8 mouse cellular contexts compared by ENCODE assay signal in the genomic region with DNA sequence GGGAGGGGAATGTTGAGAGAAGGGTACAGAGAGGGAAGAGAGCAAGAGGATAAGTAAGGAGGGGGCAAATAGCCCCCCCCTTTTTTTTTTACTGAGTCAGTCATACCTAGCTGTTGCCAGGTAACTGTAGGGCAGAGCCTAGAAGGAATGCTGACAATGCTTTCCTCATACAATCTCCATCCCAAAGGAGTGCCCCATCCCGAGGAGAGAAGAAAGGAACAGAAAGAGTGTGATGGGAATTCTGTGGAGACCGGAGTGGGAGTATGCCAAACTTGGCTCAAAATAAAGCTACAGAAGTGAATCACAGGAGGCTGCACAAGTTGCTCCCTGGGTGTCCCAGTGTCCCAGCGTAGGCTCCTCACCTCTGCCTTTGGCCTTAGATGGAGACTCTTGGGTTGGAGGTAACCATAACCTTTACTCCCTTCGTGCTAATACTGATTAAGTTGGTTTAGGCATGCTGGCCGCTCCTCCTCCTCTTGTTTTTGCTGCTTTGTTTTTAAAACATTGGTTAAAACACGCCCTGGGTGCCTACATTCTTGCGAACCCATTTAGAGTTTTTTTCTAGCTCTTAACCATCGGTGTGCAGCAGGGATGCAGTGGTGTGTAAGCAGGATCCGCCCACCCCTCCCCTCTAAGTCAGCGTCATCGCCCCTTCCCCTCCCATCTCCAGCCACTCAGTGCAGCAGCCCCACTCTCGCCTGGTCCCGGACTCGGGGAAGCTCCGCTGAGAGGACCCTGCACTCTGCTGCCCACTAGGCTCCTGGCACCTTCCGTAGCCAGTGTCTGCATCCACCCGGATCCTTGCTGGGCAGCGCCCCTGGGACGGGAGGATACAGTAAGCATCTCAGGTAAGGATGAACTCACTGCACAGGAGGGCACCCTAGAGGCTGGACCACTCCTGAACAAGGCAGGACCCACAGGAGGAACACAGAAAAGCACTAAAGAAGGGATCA. TPM values are rescaled to one million over a fixed set of nuclear protein-coding genes. Genes with fewer than 3 reads are reported as not detected.
DNase-seq lines count a peak whose midpoint lies in the region; ATAC-seq and TF ChIP-seq lines count a peak whose summit lies in the region.

TSS of gene Prss35 (plus strand) at position 691 of the 953 bp plus-strand sequence.

- no peak within 1 kb of the TSS for H3K9ac ChIP-seq in ES-Bruce4 (ENCODE audit: low read depth, poor library complexity, severe bottlenecking)
- peak within 1 kb of the TSS; percentile 50 for H3K9ac ChIP-seq in embryonic facial prominence, embryonic 11.5 days (replicated peaks; ENCODE audit: low read length)
- peak within 1 kb of the TSS; percentile 70 for H3K9ac ChIP-seq in hindbrain, embryonic 13.5 days
- no peak within 1 kb of the TSS for H3K9ac ChIP-seq in stomach, postnatal 0 days (ENCODE audit: low read length)

- 4% methylated on average over 19 of the region's 19 CpGs for WGBS in embryonic facial prominence, embryonic 11.5 days
- 3% methylated on average over 19 of the region's 19 CpGs for WGBS in hindbrain, embryonic 13.5 days
- WGBS in stomach, postnatal 0 days: 3% methylated on average over 19 of the region's 19 CpGs

- no peak for TF ChIP-seq CTCF in gastrocnemius, adult 2 months (IDR thresholded peaks at IDR 0.05)
- TF ChIP-seq CTCF in ES-Bruce4 (IDR thresholded peaks at IDR 0.05; ENCODE audit: low read depth, low read length): no peak
- TF ChIP-seq CTCF in stomach, postnatal 0 days (IDR thresholded peaks at IDR 0.05; ENCODE audit: low read depth): peak; percentile 41

- DNase-seq in gastrocnemius, adult 2 months: peak; percentile 34
- no peak for DNase-seq in gastrocnemius, adult 8-10 months (ENCODE audit: low spot score in 2 of 2)
- peak; percentile 74 for DNase-seq in embryonic facial prominence, embryonic 11.5 days (ENCODE audit: low spot score)
- peak; percentile 48 to 63 for DNase-seq in lung, postnatal 4 days
- DNase-seq in stomach, postnatal 0 days (ENCODE audit: low spot score): peak; percentile 31
- DNase-seq in left cerebral cortex, postnatal 36 days (ENCODE audit: low spot score in 2 of 2): no peak

- ATAC-seq in embryonic facial prominence, embryonic 11.5 days (replicated peaks; ENCODE audit: insufficient number of reproducible peaks, low FRiP score, low TSS enrichment, low read depth): peak; percentile 82
- ATAC-seq in hindbrain, embryonic 13.5 days (ENCODE audit: low FRiP score): peak; percentile 85
- peak; percentile 69 for ATAC-seq in stomach, postnatal 0 days (ENCODE audit: low FRiP score, low TSS enrichment)

- intact Hi-C loops in gastrocnemius, adult 2 months (cut with DNase I): no loop called here
- intact Hi-C loops in left cerebral cortex, postnatal 36 days (cut with DNase I): loop anchor here (10.0 kb wide), 1 partner anchor 278 kb away; the partner anchor contains the start of genes Dop1a and Ube2cbp

- 0 out of 2 replicates have a peak, but pooled peaks cover 1% of the 10 kb centered on the region for H3K27me3 ChIP-seq in ES-Bruce4 (ENCODE audit: control insufficient read depth, insufficient read depth, low read length, poor library complexity, severe bottlenecking)
- H3K27me3 ChIP-seq in embryonic facial prominence, embryonic 11.5 days (ENCODE audit: control insufficient read depth, insufficient read depth, low read length): no peaks in the 10 kb centered on the region
- H3K27me3 ChIP-seq in hindbrain, embryonic 13.5 days: peaks cover 7% of the 10 kb centered on the region; the same call in 1 of the 2 replicates
- no peaks in the 10 kb centered on the region for H3K27me3 ChIP-seq in stomach, postnatal 0 days (ENCODE audit: control insufficient read depth, insufficient read depth, low read length)

- no peak for TF ChIP-seq POLR2A in ES-Bruce4 (IDR thresholded peaks at IDR 0.05; ENCODE audit: insufficient read depth, low read length)

- H3K4me1 ChIP-seq in ES-Bruce4 (ENCODE audit: control insufficient read depth, insufficient read depth, low read length): peaks cover 1% of the 10 kb centered on the region
- no peaks in the 10 kb centered on the region; the same call in 1 of the 2 replicates for H3K4me1 ChIP-seq in embryonic facial prominence, embryonic 11.5 days (ENCODE audit: control insufficient read depth, insufficient read depth, low read length)
- H3K4me1 ChIP-seq in hindbrain, embryonic 13.5 days (replicated peaks): peaks cover 9% of the 10 kb centered on the region
- H3K4me1 ChIP-seq in stomach, postnatal 0 days (replicated peaks; ENCODE audit: control insufficient read depth, insufficient read depth): 0 out of 2 replicates have a peak, but pooled peaks cover 2% of the 10 kb centered on the region

- H3K4me2 ChIP-seq in embryonic facial prominence, embryonic 11.5 days (ENCODE audit: low read depth, low read length): peak within 1 kb of the TSS; percentile 68
- peak within 1 kb of the TSS; percentile 74 for H3K4me2 ChIP-seq in hindbrain, embryonic 13.5 days
- H3K4me2 ChIP-seq in stomach, postnatal 0 days (replicated peaks; ENCODE audit: low read depth): peak within 1 kb of the TSS; percentile 50

- TF ChIP-seq EP300 in ES-Bruce4 (IDR thresholded peaks at IDR 0.05; ENCODE audit: insufficient read depth, low read depth, low read length): no peak
- TF ChIP-seq EP300 in stomach, postnatal 0 days (optimal IDR thresholded peaks at IDR 0.05): no peak

- H3K4me3 ChIP-seq in gastrocnemius, adult 2 months: peak within 1 kb of the TSS; percentile 8
- H3K4me3 ChIP-seq in ES-Bruce4 (ENCODE audit: low read depth, low read length): peak within 1 kb of the TSS; percentile 31
- peak within 1 kb of the TSS; percentile 35 for H3K4me3 ChIP-seq in embryonic facial prominence, embryonic 11.5 days (ENCODE audit: low read depth, low read length)
- peak within 1 kb of the TSS; percentile 41 for H3K4me3 ChIP-seq in hindbrain, embryonic 13.5 days
- H3K4me3 ChIP-seq in stomach, postnatal 0 days (ENCODE audit: low read depth, low read length): peak within 1 kb of the TSS; percentile 25

- no peaks in the 10 kb centered on the region for H3K36me3 ChIP-seq in ES-Bruce4 (ENCODE audit: control insufficient read depth, insufficient read depth, low read length, poor library complexity, severe bottlenecking)
- H3K36me3 ChIP-seq in embryonic facial prominence, embryonic 11.5 days (replicated peaks; ENCODE audit: control insufficient read depth, insufficient read depth, low read depth, low read length): no peaks in the 10 kb centered on the region
- no peaks in the 10 kb centered on the region for H3K36me3 ChIP-seq in hindbrain, embryonic 13.5 days
- H3K36me3 ChIP-seq in stomach, postnatal 0 days (ENCODE audit: control insufficient read depth, insufficient read depth, low read length): no peaks in the 10 kb centered on the region

- no peak within 1 kb of the TSS for H3K27ac ChIP-seq in gastrocnemius, adult 2 months
- no peak within 1 kb of the TSS for H3K27ac ChIP-seq in ES-Bruce4 (ENCODE audit: insufficient read depth, low read length)
- H3K27ac ChIP-seq in embryonic facial prominence, embryonic 11.5 days (replicated peaks; ENCODE audit: low read depth, low read length): no peak within 1 kb of the TSS
- no peak within 1 kb of the TSS for H3K27ac ChIP-seq in hindbrain, embryonic 13.5 days
- H3K27ac ChIP-seq in stomach, postnatal 0 days (replicated peaks): no peak within 1 kb of the TSS

- no peaks in the 10 kb centered on the region for H3K9me3 ChIP-seq in ES-Bruce4 (replicated peaks; ENCODE audit: control insufficient read depth, insufficient read depth, low read length, poor library complexity, severe bottlenecking)
- H3K9me3 ChIP-seq in embryonic facial prominence, embryonic 11.5 days (replicated peaks; ENCODE audit: control insufficient read depth, low read length): no peaks in the 10 kb centered on the region
- no peaks in the 10 kb centered on the region for H3K9me3 ChIP-seq in hindbrain, embryonic 13.5 days
- no peaks in the 10 kb centered on the region for H3K9me3 ChIP-seq in stomach, postnatal 0 days (ENCODE audit: control insufficient read depth, low read length)

RNA-seq across cellular contexts. Expression of gene Prss35, which starts in this region (rescaled TPM):
- under 1 TPM in 1 of 2 experiments, not detected in 1; 0.11 TPM for total RNA-seq in gastrocnemius, adult 2 months (2021)
- total RNA-seq in gastrocnemius, adult 8-10 months (2022): under 1 TPM in 2 of 4 experiments, not detected in 2; 0.08 to 0.11 TPM
- 0.18 and 0.20 TPM in 2 replicates for polyA plus RNA-seq in ES-Bruce4 (2011; ENCODE audit: insufficient read depth, insufficient read length, low read depth, missing spikeins)
- 5.4 and 6.1 TPM in 2 replicates for polyA plus RNA-seq in embryonic facial prominence, embryonic 11.5 days (2014; fragmentation: Nextera tagmentation; extraction: Ambion mirVana)
- 4.3 and 5.3 TPM in 2 replicates for polyA plus RNA-seq in hindbrain, embryonic 13.5 days (2015; fragmentation: Nextera tagmentation; extraction: Ambion mirVana)
- polyA plus RNA-seq in stomach, postnatal 0 days (2015; fragmentation: Nextera tagmentation; extraction: Ambion mirVana): 3.9 and 4.6 TPM in 2 replicates
- 1 to 10 TPM; 2.3 to 3.6 TPM for total RNA-seq in left cerebral cortex, postnatal 36 days (2021)

Comparison
In these comparisons a context has a peak if more than half of its experiments do, and no peak if none do; other contexts are left out.
1. Peak in DNase-seq and H3K4me3 ChIP-seq in gastrocnemius, adult 2 months; RNA of the gene not detected or under 1 TPM.
2. DNase-seq: peak in embryonic facial prominence, embryonic 11.5 days (single experiment), lung, postnatal 4 days (2 of 2) and stomach, postnatal 0 days (single experiment); none in gastrocnemius, adult 8-10 months (0 of 2) and left cerebral cortex, postnatal 36 days (0 of 2).
3. H3K9ac ChIP-seq: peak in embryonic facial prominence, embryonic 11.5 days (single experiment) and hindbrain, embryonic 13.5 days (single experiment); none in ES-Bruce4 (single experiment) and stomach, postnatal 0 days (single experiment).
4. Peak in every context shown above with its lines, with median percentiles within 50 percentile points of each other: H3K4me3 ChIP-seq, ATAC-seq and H3K4me2 ChIP-seq.